Mouse (Mus musculus): Measurements from ENCODE around the gene Zc3h12c. TPM values are rescaled to one million over a fixed set of nuclear protein-coding genes. Genes with fewer than 3 reads are reported as not detected.
"Not testable (repeated sequence)": the region's sequence is repeated elsewhere in the genome, so short reads cannot be mapped to it uniquely, and the experiment has no call there.

Zc3h12c gene
- total RNA-seq, 2 experiments from 2014 or later: 9.8 to 10.6 TPM

GRCm38 (mm10) chr9:52102060-52102844 is 66.1 kb downstream of the Zc3h12c start:
- no peak for DNase-seq (ENCODE audit: low spot score)

- no peak for DNase-seq (ENCODE audit: low spot score)
Measured at GRCm38 (mm10) chr9:52100426-52100825, 67.9 kb downstream of the Zc3h12c start.

- peak; percentile 84 for DNase-seq (ENCODE audit: low spot score)
Measured at GRCm38 (mm10) chr9:52098600-52098999, 69.8 kb downstream of the Zc3h12c start.

- DNase-seq (ENCODE audit: low spot score): no peak
Measured at GRCm38 (mm10) chr9:52097386-52097785, 71.0 kb downstream of the Zc3h12c start.

GRCm38 (mm10) chr9:52095666-52096065 is 72.7 kb downstream of the Zc3h12c start:
- DNase-seq (ENCODE audit: low spot score): no peak

GRCm38 (mm10) chr9:52094471-52094980 is 73.8 kb downstream of the Zc3h12c start:
- no peak for DNase-seq (ENCODE audit: low spot score)

GRCm38 (mm10) chr9:52094016-52094415 is 74.4 kb downstream of the Zc3h12c start:
- DNase-seq (ENCODE audit: low spot score): no peak

- no peak for DNase-seq (ENCODE audit: low spot score)
Measured at GRCm38 (mm10) chr9:52093108-52093507, 75.3 kb downstream of the Zc3h12c start.

- no peak for DNase-seq (ENCODE audit: low spot score)
Measured at GRCm38 (mm10) chr9:52092311-52092710, 76.1 kb downstream of the Zc3h12c start.

GRCm38 (mm10) chr9:52091752-52092151 is 76.6 kb downstream of the Zc3h12c start:
- DNase-seq (ENCODE audit: low spot score): no peak

GRCm38 (mm10) chr9:52082414-52082813 is 86.0 kb downstream of the Zc3h12c start:
- no peak for DNase-seq (ENCODE audit: low spot score)

- no peak for DNase-seq (ENCODE audit: low spot score)
Measured at GRCm38 (mm10) chr9:52081979-52082378, 86.4 kb downstream of the Zc3h12c start.

GRCm38 (mm10) chr9:52077692-52078091 is 90.7 kb downstream of the Zc3h12c start:
- DNase-seq (ENCODE audit: low spot score): no peak

- DNase-seq (ENCODE audit: low spot score): no peak
Measured at GRCm38 (mm10) chr9:52076089-52076488, 92.3 kb downstream of the Zc3h12c start.

- no peak for DNase-seq (ENCODE audit: low spot score)
Measured at GRCm38 (mm10) chr9:52072202-52072601, 96.2 kb downstream of the Zc3h12c start.

GRCm38 (mm10) chr9:52071352-52071751 is 97.0 kb downstream of the Zc3h12c start:
- DNase-seq (ENCODE audit: low spot score): not testable (repeated sequence)

- DNase-seq (ENCODE audit: low spot score): no peak
Measured at GRCm38 (mm10) chr9:52070052-52070451, 98.3 kb downstream of the Zc3h12c start.

Small RNA genes lying within 50 kb of the gene (microRNA-seq; reads per million reads assigned to microRNA genes)
- not detected for gene Gm27686
- not detected for gene Mir6244

Other genes with a start within 250 kb of the Zc3h12c start
- gene Fdx1, start 205.0 kb downstream of the Zc3h12c start, total RNA-seq (2021): 10 to 100 TPM; 34.0 to 49.2 TPM
- 100 to 1,000 TPM; 119 TPM for gene Rdx, start 121.4 kb downstream of the Zc3h12c start, total RNA-seq (2021)